Mouse (Mus musculus) liver, embryonic 16.5 days (tissue): Measurements from ENCODE around the gene Rasgef1b. TPM values are rescaled to one million over a fixed set of nuclear protein-coding genes. Genes with fewer than 3 reads are reported as not detected.
A peak's percentile ranks its signal among the peaks of the same experiment; 100 is the strongest.

Experiments used
- ATAC-seq: fragments of 200-750 bp; cut with Nextera tagmentation; 2 replicates; pipeline ENCODE4 v1.8.0; 2017; ENCODE audit warnings: low read depth, mild to moderate bottlenecking, moderate number of reproducible peaks, moderate library complexity
- H3K27ac ChIP-seq: fragments of 300-500 bp; sonication (generic); 2 replicates; pipeline ENCODE4 v1.5.1; 2014; ENCODE audit warnings: mild to moderate bottlenecking, low read length
- H3K27me3 ChIP-seq: fragments of 300-500 bp; sonication (generic); 2 replicates; pipeline ENCODE4 v1.6.1; 2014; ENCODE audit warnings: low read depth, low read length, mixed read lengths; ENCODE audit not compliant: control insufficient read depth, insufficient read depth
- H3K36me3 ChIP-seq: fragments of 300-500 bp; sonication (generic); 2 replicates; pipeline ENCODE4 v1.6.1; 2014; ENCODE audit warnings: mild to moderate bottlenecking; ENCODE audit not compliant: control insufficient read depth, insufficient read depth
- H3K4me1 ChIP-seq: fragments of 300-500 bp; sonication (generic); 2 replicates; pipeline ENCODE4 v1.6.1; 2014; ENCODE audit warnings: low read depth, low read length, mixed read lengths; ENCODE audit not compliant: control insufficient read depth
- H3K4me2 ChIP-seq: fragments of 300-500 bp; sonication (generic); 2 replicates; pipeline ENCODE4 v1.6.1; 2014; ENCODE audit warnings: low read depth, low read length, mixed read lengths
- H3K4me3 ChIP-seq: fragments of 300-500 bp; sonication (generic); 2 replicates; pipeline ENCODE4 v1.5.1; 2014; ENCODE audit warnings: low read depth, mild to moderate bottlenecking, low read length
- H3K9ac ChIP-seq: fragments of 300-500 bp; sonication (generic); 2 replicates; pipeline ENCODE4 v1.6.1; 2014; ENCODE audit warnings: low read depth, low read length
- H3K9me3 ChIP-seq: fragments of 300-500 bp; sonication (generic); replicated peaks from 2 replicates; pipeline ENCODE4 v1.6.1; 2016; ENCODE audit warnings: low read length; ENCODE audit not compliant: control insufficient read depth
- WGBS: fragments of 180-500 bp; shearing (Covaris S2); extraction: QIAGEN DNeasy Blood & Tissue Kit; methylation state at CpG from one replicate; pipeline ENCODE4 v1.1.7; 2014; ENCODE audit not compliant: insufficient replicate concordance; 5-methylcytosine and 5-hydroxymethylcytosine counted together
- polyA plus RNA-seq: library from polyadenylated mRNA; unstranded; fragments of >200 nt; fragmentation: Nextera tagmentation; extraction: Ambion mirVana; gene quantifications from 2 replicates; pipeline ENCODE4 v1.2.1, GENCODE M21; 2015

Rasgef1b gene
- polyA plus RNA-seq, 1 experiment from 2014 or later = 11.5 TPM

DNA sequence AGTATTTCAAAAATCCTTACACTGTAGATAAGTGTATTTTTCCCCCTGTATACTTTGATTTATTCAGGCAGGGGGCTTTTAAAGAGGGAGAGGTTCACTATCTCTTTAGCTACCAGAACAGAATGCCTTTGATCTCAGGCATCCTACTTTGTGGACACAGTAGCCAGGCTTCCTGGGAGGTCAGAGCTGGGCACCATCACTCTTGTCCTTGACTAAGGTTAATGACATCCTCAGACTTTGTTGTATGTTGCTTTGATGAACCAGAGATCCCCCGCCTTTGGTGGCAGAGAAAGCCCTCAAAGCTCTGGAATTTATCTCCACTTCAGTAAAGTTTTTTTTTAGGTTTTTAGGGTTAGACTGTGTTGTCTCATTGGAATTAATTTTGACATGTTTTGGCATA lies 343.8 kb downstream of the Rasgef1b start:
- peaks cover 6% of the 10 kb centered on the region for H3K4me1 ChIP-seq
- no peak for ATAC-seq
- no peak overlapping the region for H3K27ac ChIP-seq
- H3K36me3 ChIP-seq = no peaks in the 10 kb centered on the region
- no peak overlapping the region for H3K4me2 ChIP-seq
- H3K27me3 ChIP-seq = no peaks in the 10 kb centered on the region
- H3K9ac ChIP-seq = no peak overlapping the region
- H3K4me3 ChIP-seq = no peak overlapping the region
- WGBS = 43% methylated on average over 1 of the region's 1 CpGs
- no peaks in the 10 kb centered on the region for H3K9me3 ChIP-seq

DNA sequence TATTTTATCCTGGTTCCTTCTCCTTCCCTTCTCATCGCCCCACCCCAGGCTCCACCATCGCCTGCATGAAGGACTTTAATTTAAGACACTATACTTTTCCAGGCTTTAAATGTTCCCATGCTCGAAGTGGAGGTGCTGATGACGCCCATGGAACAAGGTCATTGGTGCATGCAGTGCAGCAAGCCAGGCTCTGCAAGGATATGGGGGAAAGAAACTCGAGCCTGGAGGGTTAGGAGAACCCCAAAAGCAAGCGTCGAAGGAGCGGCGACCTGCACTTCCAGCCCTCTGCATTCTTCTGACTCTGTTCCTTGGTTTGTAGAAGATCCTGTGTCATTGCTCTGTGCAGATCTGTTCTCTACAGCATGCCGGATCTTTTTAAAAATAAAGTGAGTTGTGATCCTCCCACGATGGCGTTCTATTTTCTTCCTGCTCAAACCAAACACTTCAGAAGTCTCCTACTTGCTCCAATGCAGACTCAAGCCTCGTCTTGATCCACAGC lies 345.0 kb downstream of the Rasgef1b start:
- Histone ChIP-seq H3K4me1 (peaks cover 6% of the 10 kb centered on the region), H3K27ac (no peak overlapping the region), H3K9ac (no peak overlapping the region), H3K36me3 (no peaks in the 10 kb centered on the region), H3K9me3 (no peaks in the 10 kb centered on the region), H3K4me2 (no peak overlapping the region), H3K27me3 (no peaks in the 10 kb centered on the region), H3K4me3 (no peak overlapping the region)
- 63% methylated on average over 13 of the region's 13 CpGs for WGBS
- ATAC-seq = no peak

DNA sequence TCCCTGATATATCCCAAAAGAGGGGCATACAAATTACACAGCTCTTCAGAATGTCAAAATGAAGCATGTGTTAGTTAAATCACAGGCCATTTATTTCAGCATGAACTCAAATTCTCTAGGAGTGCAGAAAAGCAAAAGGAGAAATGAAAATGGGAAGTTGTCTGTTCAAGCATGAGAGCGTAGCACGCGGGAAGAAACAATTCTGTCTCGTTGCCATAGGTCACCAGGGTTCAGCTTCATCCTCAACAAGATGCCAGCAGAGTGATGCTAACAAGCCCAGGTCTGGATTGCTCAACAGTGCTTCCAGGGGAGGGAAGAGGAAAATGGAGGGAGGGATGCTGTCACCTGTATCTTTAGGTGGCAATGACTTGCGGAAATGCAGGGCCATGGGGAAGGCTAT lies 346.1 kb downstream of the Rasgef1b start:
- no peak for ATAC-seq
- Histone ChIP-seq H3K36me3 (no peaks in the 10 kb centered on the region), H3K9ac (no peak overlapping the region), H3K27ac (no peak overlapping the region), H3K9me3 (no peaks in the 10 kb centered on the region), H3K4me3 (no peak overlapping the region), H3K27me3 (no peaks in the 10 kb centered on the region), H3K4me1 (peaks cover 3% of the 10 kb centered on the region), H3K4me2 (no peak overlapping the region)
- WGBS = 31% methylated on average over 5 of the region's 5 CpGs

DNA sequence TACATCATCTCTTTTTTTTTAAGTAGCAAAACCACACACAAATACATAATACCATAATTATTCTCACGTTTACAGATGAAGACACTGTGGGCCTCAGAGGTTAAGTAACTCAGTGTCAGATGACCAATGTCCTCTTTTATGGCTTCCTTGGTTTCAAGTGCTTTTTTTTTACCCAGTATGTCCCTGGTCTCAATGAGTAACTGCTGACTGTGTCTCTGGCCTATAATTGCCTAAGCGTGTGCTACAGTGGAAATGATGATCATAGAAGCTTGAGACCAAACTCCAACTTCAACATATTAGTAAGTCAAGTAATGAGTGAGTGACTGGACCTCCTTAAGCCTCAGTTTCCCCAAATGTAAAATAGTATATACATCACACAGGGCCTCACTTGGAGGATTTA lies 347.2 kb downstream of the Rasgef1b start:
- H3K27ac ChIP-seq = no peak overlapping the region

DNA sequence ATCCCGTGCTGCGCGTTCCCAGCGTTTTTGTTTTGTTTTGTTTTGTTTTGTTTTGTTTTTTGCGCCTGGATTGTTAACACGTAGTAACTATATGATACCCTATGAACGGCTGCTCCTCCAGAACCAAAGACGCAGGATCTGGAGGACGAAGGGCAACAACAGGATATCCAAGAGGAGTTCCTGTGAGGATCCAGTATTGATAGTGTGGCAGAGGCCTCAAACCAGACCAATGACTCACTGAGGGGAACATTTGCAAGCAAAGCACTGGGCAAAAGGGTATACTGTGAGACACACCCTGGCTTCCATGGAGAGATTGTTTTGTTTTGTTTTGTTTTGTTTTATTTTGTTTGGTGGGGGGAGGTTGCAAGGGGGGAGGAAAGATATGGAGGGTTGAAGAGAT lies 348.0 kb downstream of the Rasgef1b start:
- no peak overlapping the region for H3K9ac ChIP-seq
- no peak overlapping the region for H3K4me3 ChIP-seq
- WGBS = 78% methylated on average over 9 of the region's 9 CpGs
- H3K27ac ChIP-seq = no peak overlapping the region
- ATAC-seq = no peak
- H3K4me1 ChIP-seq = no peaks in the 10 kb centered on the region; the same call in none of the 2 replicates
- no peak overlapping the region for H3K4me2 ChIP-seq
- no peaks in the 10 kb centered on the region for H3K9me3 ChIP-seq
- no peaks in the 10 kb centered on the region for H3K36me3 ChIP-seq
- no peaks in the 10 kb centered on the region for H3K27me3 ChIP-seq

More for the DNA sequence above, 347.2 kb downstream of the Rasgef1b start:
- no peaks in the 10 kb centered on the region for H3K9me3 ChIP-seq
- WGBS = 46% methylated on average over 2 of the region's 2 CpGs
- H3K4me2 ChIP-seq = no peak overlapping the region
- no peak for ATAC-seq
- H3K4me3 ChIP-seq = no peak overlapping the region
- no peaks in the 10 kb centered on the region for H3K27me3 ChIP-seq
- no peaks in the 10 kb centered on the region for H3K36me3 ChIP-seq
- H3K4me1 ChIP-seq = peaks cover 2% of the 10 kb centered on the region
- H3K9ac ChIP-seq = no peak overlapping the region

DNA sequence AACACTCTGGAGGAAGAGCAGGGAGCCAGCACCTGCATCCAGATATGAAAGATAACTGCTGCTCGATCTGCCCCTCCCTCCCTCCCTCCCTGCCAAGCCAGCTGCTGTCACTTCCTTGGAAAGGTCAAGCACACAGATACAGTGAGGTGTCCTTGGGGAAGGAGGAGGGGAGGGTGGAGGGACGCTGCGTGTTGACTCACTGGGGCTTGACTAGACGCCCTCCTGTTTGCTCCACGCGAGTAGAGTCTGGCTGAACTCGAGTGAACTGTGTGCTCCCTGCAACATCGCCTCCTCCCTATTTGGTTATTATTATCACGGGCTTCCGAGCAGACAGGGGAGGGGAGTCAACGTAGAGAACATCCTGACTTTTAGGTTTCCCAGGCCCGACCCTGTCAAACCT lies 348.7 kb downstream of the Rasgef1b start:
- Histone ChIP-seq H3K27me3 (no peaks in the 10 kb centered on the region), H3K9ac (no peak overlapping the region), H3K4me3 (no peak overlapping the region), H3K4me2 (no peak overlapping the region), H3K4me1 (no peaks in the 10 kb centered on the region; the same call in none of the 2 replicates), H3K27ac (no peak overlapping the region), H3K36me3 (no peaks in the 10 kb centered on the region), H3K9me3 (no peaks in the 10 kb centered on the region)
- WGBS = 40% methylated on average over 12 of the region's 12 CpGs
- peak; percentile 53; the same call in 1 of the 2 replicates for ATAC-seq

DNA sequence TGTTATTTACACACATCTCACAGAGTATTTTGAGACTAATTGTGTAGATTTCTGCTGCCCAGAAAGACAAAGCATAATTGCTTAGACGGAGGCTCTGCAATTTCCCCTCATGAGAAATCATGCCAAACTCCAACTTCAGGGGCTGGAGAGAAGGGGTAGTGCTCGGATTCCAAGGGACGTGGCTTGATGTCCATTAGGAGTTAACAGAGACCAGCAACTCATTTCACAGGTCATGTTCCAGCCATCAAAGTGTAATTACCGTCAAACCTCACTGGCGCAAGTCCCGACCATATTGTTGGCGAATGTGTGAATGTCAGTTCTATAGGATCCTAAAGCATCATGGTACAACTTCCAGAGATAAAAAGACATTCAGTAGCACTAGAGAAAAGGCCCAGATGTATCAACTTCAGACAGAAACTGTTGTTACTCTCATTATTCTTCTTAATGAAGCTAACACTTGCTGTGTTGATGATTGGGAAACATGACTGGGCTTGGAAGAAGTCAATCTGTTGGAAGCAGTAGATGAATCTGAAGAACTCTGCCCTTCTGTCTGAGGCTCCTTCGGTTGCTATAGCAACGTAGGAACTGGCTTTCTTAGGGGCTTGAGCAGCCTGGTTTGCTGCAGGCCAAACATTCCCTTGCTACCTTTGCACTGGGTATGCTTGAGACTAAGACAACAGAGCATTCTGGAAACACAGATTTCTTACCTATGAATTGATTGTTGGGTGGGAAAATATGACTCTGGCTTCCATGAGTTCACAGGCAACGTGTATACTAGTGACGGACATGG lies 350.2 kb downstream of the Rasgef1b start:
- H3K27ac ChIP-seq = no peak overlapping the region
- no peaks in the 10 kb centered on the region for H3K27me3 ChIP-seq
- ATAC-seq = no peak
- no peaks in the 10 kb centered on the region; the same call in none of the 2 replicates for H3K4me1 ChIP-seq
- H3K4me3 ChIP-seq = no peak overlapping the region
- no peaks in the 10 kb centered on the region for H3K36me3 ChIP-seq
- 70% methylated on average over 11 of the region's 11 CpGs for WGBS
- no peak overlapping the region for H3K4me2 ChIP-seq
- no peaks in the 10 kb centered on the region for H3K9me3 ChIP-seq
- no peak overlapping the region for H3K9ac ChIP-seq

DNA sequence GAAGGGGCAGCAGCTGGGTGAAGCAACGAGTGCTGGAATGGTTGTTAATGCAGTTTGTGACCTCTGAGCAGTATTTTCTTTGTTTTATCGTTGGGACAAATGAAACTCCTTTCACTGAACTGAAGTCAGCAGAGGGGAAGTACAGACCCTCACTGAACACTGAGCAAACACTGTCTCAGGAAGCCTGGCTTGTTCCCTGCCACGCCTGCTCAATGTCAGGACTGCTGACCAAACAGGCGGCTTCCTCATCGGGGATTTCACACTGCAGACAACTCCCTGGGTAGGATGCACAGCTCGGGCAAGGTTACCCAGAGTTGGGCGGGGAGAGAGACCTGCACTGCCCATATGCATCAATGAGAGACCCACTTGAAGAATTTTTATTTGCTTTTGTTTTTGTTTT lies 353.1 kb downstream of the Rasgef1b start:
- Histone ChIP-seq H3K9ac (no peak overlapping the region), H3K27ac (no peak overlapping the region), H3K27me3 (no peaks in the 10 kb centered on the region), H3K4me1 (peaks cover 9% of the 10 kb centered on the region), H3K36me3 (no peaks in the 10 kb centered on the region), H3K4me3 (no peak overlapping the region), H3K4me2 (no peak overlapping the region), H3K9me3 (no peaks in the 10 kb centered on the region)
- WGBS = 24% methylated on average over 7 of the region's 7 CpGs
- peak; percentile 46 for ATAC-seq

DNA sequence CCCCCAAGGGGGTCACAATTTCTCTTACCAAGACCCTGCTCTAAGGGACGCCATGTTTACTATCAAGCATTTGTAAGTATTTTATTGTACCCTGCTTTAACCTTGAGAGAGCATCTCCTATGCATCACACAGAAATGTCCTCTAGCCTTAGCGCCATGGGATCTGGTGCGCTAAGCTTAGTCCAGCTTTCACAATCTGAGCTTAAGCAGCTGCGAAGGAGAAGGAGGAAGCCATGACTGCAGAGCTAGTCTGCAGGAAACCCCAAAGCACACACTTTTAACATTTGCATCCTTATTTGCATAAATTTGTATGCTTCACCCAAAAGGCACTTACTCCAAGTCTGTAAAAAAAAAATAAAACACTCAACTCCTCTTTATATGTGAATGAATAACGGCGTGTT lies 354.4 kb downstream of the Rasgef1b start:
- 65% methylated on average over 6 of the region's 6 CpGs for WGBS
- Histone ChIP-seq H3K9me3 (no peaks in the 10 kb centered on the region), H3K4me3 (no peak overlapping the region), H3K9ac (no peak overlapping the region), H3K4me2 (no peak overlapping the region), H3K27me3 (no peaks in the 10 kb centered on the region), H3K4me1 (peaks cover 12% of the 10 kb centered on the region), H3K36me3 (no peaks in the 10 kb centered on the region), H3K27ac (no peak overlapping the region)
- ATAC-seq = no peak
